Mouse (Mus musculus): Measurements from ENCODE around the gene Arl15.

The Arl15 gene

GRCm38 (mm10) chr13:113869212-113870205 lies 75.2 kb downstream of the Arl15 start:
- peak; percentile 58 for DNase-seq (ENCODE audit: low read depth, low spot score)

- no peak for DNase-seq (ENCODE audit: low read depth, low spot score)
These were observed 76.1 kb downstream of the Arl15 start for GRCm38 (mm10) chr13:113870403-113870802.

- DNase-seq (ENCODE audit: low read depth, low spot score): no peak
These were observed 77.5 kb downstream of the Arl15 start for GRCm38 (mm10) chr13:113871853-113872252.

GRCm38 (mm10) chr13:113875724-113876123 lies 81.4 kb downstream of the Arl15 start:
- no peak for DNase-seq (ENCODE audit: low read depth, low spot score)

- DNase-seq (ENCODE audit: low read depth, low spot score): peak; percentile 70
These were observed 83.1 kb downstream of the Arl15 start for GRCm38 (mm10) chr13:113877420-113877819.

GRCm38 (mm10) chr13:113878571-113878970 lies 84.3 kb downstream of the Arl15 start:
- no peak for DNase-seq (ENCODE audit: low read depth, low spot score)

GRCm38 (mm10) chr13:113879651-113880327 lies 85.5 kb downstream of the Arl15 start:
- peak; percentile 84 for DNase-seq (ENCODE audit: low read depth, low spot score)

- peak; percentile 68 for DNase-seq (ENCODE audit: low read depth, low spot score)
These were observed 86.4 kb downstream of the Arl15 start for GRCm38 (mm10) chr13:113880564-113881171.

GRCm38 (mm10) chr13:113882959-113883358 lies 88.7 kb downstream of the Arl15 start:
- DNase-seq (ENCODE audit: low read depth, low spot score): no peak

GRCm38 (mm10) chr13:113887090-113887489 lies 92.8 kb downstream of the Arl15 start:
- no peak for DNase-seq (ENCODE audit: low read depth, low spot score)

- DNase-seq (ENCODE audit: low read depth, low spot score): no peak
These were observed 93.8 kb downstream of the Arl15 start for GRCm38 (mm10) chr13:113888126-113888525.

GRCm38 (mm10) chr13:113888704-113889103 lies 94.4 kb downstream of the Arl15 start:
- no peak for DNase-seq (ENCODE audit: low read depth, low spot score)

- no peak for DNase-seq (ENCODE audit: low read depth, low spot score)
These were observed 95.1 kb downstream of the Arl15 start for GRCm38 (mm10) chr13:113889140-113890055.

GRCm38 (mm10) chr13:113896684-113897083 lies 102.4 kb downstream of the Arl15 start:
- no peak for DNase-seq (ENCODE audit: low read depth, low spot score)

- no peak for DNase-seq (ENCODE audit: low read depth, low spot score)
These were observed 103.2 kb downstream of the Arl15 start for GRCm38 (mm10) chr13:113897498-113897897.

GRCm38 (mm10) chr13:113897951-113898350 lies 103.6 kb downstream of the Arl15 start:
- no peak for DNase-seq (ENCODE audit: low read depth, low spot score)

- DNase-seq (ENCODE audit: low read depth, low spot score): no peak
These were observed 106.8 kb downstream of the Arl15 start for GRCm38 (mm10) chr13:113901001-113901545.

GRCm38 (mm10) chr13:113903255-113903654 lies 109.0 kb downstream of the Arl15 start:
- DNase-seq (ENCODE audit: low read depth, low spot score): no peak

GRCm38 (mm10) chr13:113911986-113912519 lies 117.7 kb downstream of the Arl15 start:
- no peak for DNase-seq (ENCODE audit: low read depth, low spot score)

- DNase-seq (ENCODE audit: low read depth, low spot score): peak; percentile 58
These were observed 120.3 kb downstream of the Arl15 start for GRCm38 (mm10) chr13:113914551-113914971.

All from mesoderm, embryonic 11.5 days (tissue).